Mouse (Mus musculus): Measurements from ENCODE around the gene 1700001O22Rik.

- TF ChIP-seq CTCF (IDR thresholded peaks at IDR 0.05; ENCODE audit: low read depth), result no peak
- no peak for TF ChIP-seq EP300 (IDR thresholded peaks at IDR 0.05; ENCODE audit: low read depth)
Observed at GRCm38 (mm10) chr2:30836238-30836990, 33.0 kb upstream of the 1700001O22Rik start.

Data from liver, embryonic 14.5 days (tissue).